10 mouse cellular contexts compared by ENCODE assay signal in genomic region chr11:77947860-77948259, GRCm38 (mm10). TPM values are rescaled to one million over a fixed set of nuclear protein-coding genes. Genes with fewer than 3 reads are reported as not detected.
DNase-seq lines count a peak whose midpoint lies in the region; ATAC-seq and TF ChIP-seq lines count a peak whose summit lies in the region.
"Had no signal": no experiment of that assay in that cellular context is flagged by ENCODE, and none has a peak within 500 bp of the region (broad histone marks: within the 10 kb centered on the region; RNA-seq: fewer than 3 reads in every experiment).

No protein-coding gene starts in this region.

- 4% methylated on average over 9 of the region's 9 CpGs for WGBS in embryonic facial prominence, embryonic 10.5 days
- 2% methylated on average over 9 of the region's 9 CpGs for WGBS in hindbrain, embryonic 10.5 days
- 3% methylated on average over 9 of the region's 9 CpGs for WGBS in midbrain, embryonic 12.5 days
- WGBS in intestine, embryonic 16.5 days = 9% methylated on average over 9 of the region's 9 CpGs

- TF ChIP-seq EP300 in ES-Bruce4 (IDR thresholded peaks at IDR 0.05; ENCODE audit: insufficient read depth, low read depth, low read length) = peak; percentile 87

- peak overlapping the region; percentile 27 for H3K4me2 ChIP-seq in midbrain, embryonic 12.5 days (replicated peaks)
- no peak overlapping the region for H3K4me2 ChIP-seq in intestine, embryonic 16.5 days (ENCODE audit: low read depth, low read length)

- ATAC-seq in midbrain, embryonic 12.5 days (ENCODE audit: low FRiP score, low read depth) = peak; percentile 85
- ATAC-seq in intestine, embryonic 16.5 days = no peak
- ATAC-seq: liver, postnatal 0 days had no signal

- peak; percentile 25 for DNase-seq in embryonic facial prominence, embryonic 10.5 days (ENCODE audit: low spot score)
- peak; percentile 42 for DNase-seq in hindbrain, embryonic 10.5 days (ENCODE audit: low spot score)
- no peak for DNase-seq in urinary bladder, postnatal 36 days (ENCODE audit: low spot score in 2 of 2)
- no peak for DNase-seq in T-cell, adult 2 months (ENCODE audit: low spot score)
- DNase-seq in right cerebral cortex, postnatal 14 days = no peak
- DNase-seq: liver, postnatal 0 days had no signal

- H3K36me3 ChIP-seq in ES-Bruce4 (ENCODE audit: control insufficient read depth, insufficient read depth, low read length, poor library complexity, severe bottlenecking) = no peaks in the 10 kb centered on the region
- H3K36me3 ChIP-seq in embryonic facial prominence, embryonic 10.5 days (replicated peaks) = no peaks in the 10 kb centered on the region
- H3K36me3 ChIP-seq in hindbrain, embryonic 10.5 days = no peaks in the 10 kb centered on the region
- H3K36me3 ChIP-seq in midbrain, embryonic 12.5 days = no peaks in the 10 kb centered on the region
- no peaks in the 10 kb centered on the region for H3K36me3 ChIP-seq in intestine, embryonic 16.5 days (ENCODE audit: control insufficient read depth, insufficient read depth, low read length)

- peak overlapping the region; percentile 16 for H3K4me3 ChIP-seq in ES-Bruce4 (ENCODE audit: low read depth, low read length)
- H3K4me3 ChIP-seq in embryonic facial prominence, embryonic 10.5 days = peak overlapping the region; percentile 21; the same call in 1 of the 2 replicates
- peak overlapping the region; percentile 32 for H3K4me3 ChIP-seq in hindbrain, embryonic 10.5 days
- H3K4me3 ChIP-seq in midbrain, embryonic 12.5 days = no peak overlapping the region
- H3K4me3 ChIP-seq in intestine, embryonic 16.5 days (ENCODE audit: low read length) = no peak overlapping the region

- no peaks in the 10 kb centered on the region for H3K9me3 ChIP-seq in ES-Bruce4 (replicated peaks; ENCODE audit: control insufficient read depth, insufficient read depth, low read length, poor library complexity, severe bottlenecking)
- no peaks in the 10 kb centered on the region for H3K9me3 ChIP-seq in embryonic facial prominence, embryonic 10.5 days
- no peaks in the 10 kb centered on the region for H3K9me3 ChIP-seq in hindbrain, embryonic 10.5 days
- H3K9me3 ChIP-seq in midbrain, embryonic 12.5 days = no peaks in the 10 kb centered on the region
- no peaks in the 10 kb centered on the region for H3K9me3 ChIP-seq in intestine, embryonic 16.5 days (ENCODE audit: control insufficient read depth, low read length)

- H3K27me3 ChIP-seq in ES-Bruce4 (ENCODE audit: control insufficient read depth, insufficient read depth, low read length, poor library complexity, severe bottlenecking) = no peaks in the 10 kb centered on the region; the same call in 1 of the 2 replicates
- H3K27me3 ChIP-seq in embryonic facial prominence, embryonic 10.5 days (replicated peaks; ENCODE audit: low read depth, poor library complexity, severe bottlenecking) = peaks cover 81% of the 10 kb centered on the region
- peaks cover 91% of the 10 kb centered on the region for H3K27me3 ChIP-seq in hindbrain, embryonic 10.5 days (ENCODE audit: insufficient read depth, poor library complexity, severe bottlenecking)
- peaks cover 73% of the 10 kb centered on the region for H3K27me3 ChIP-seq in midbrain, embryonic 12.5 days
- H3K27me3 ChIP-seq in intestine, embryonic 16.5 days (replicated peaks; ENCODE audit: control insufficient read depth, insufficient read depth, low read length) = peaks cover 2% of the 10 kb centered on the region; the same call in 1 of the 2 replicates

- no peak for TF ChIP-seq CTCF in ES-Bruce4 (IDR thresholded peaks at IDR 0.05; ENCODE audit: low read depth, low read length)

- no peak for TF ChIP-seq POLR2A in ES-Bruce4 (IDR thresholded peaks at IDR 0.05; ENCODE audit: insufficient read depth, low read length)

- H3K4me1 ChIP-seq in ES-Bruce4 (ENCODE audit: control insufficient read depth, insufficient read depth, low read length) = peaks cover 5% of the 10 kb centered on the region
- H3K4me1 ChIP-seq in embryonic facial prominence, embryonic 10.5 days = peaks cover 19% of the 10 kb centered on the region
- H3K4me1 ChIP-seq in hindbrain, embryonic 10.5 days (replicated peaks) = peaks cover 27% of the 10 kb centered on the region
- H3K4me1 ChIP-seq in midbrain, embryonic 12.5 days = peaks cover 27% of the 10 kb centered on the region
- H3K4me1 ChIP-seq in intestine, embryonic 16.5 days (ENCODE audit: control insufficient read depth, insufficient read depth, low read length) = no peaks in the 10 kb centered on the region

- H3K9ac ChIP-seq in ES-Bruce4 (ENCODE audit: low read depth, poor library complexity, severe bottlenecking) = no peak overlapping the region
- H3K9ac ChIP-seq in midbrain, embryonic 12.5 days (replicated peaks) = no peak overlapping the region; the same call in 1 of the 2 replicates
- no peak overlapping the region for H3K9ac ChIP-seq in intestine, embryonic 16.5 days (ENCODE audit: low read depth, low read length)
- H3K9ac ChIP-seq: liver, postnatal 0 days had no signal

- no peak overlapping the region for H3K27ac ChIP-seq in ES-Bruce4 (ENCODE audit: insufficient read depth, low read length)
- H3K27ac ChIP-seq in embryonic facial prominence, embryonic 10.5 days (replicated peaks) = 0 out of 2 replicates have a peak overlapping the region, but pooled peaks have one; percentile 22
- peak overlapping the region; percentile 66 for H3K27ac ChIP-seq in hindbrain, embryonic 10.5 days
- peak overlapping the region; percentile 35; the same call in 1 of the 2 replicates for H3K27ac ChIP-seq in midbrain, embryonic 12.5 days (replicated peaks)
- H3K27ac ChIP-seq in intestine, embryonic 16.5 days (ENCODE audit: low read length) = no peak overlapping the region

RNA-seq across cellular contexts. Expression of gene Sez6, which starts 17.3 kb away (rescaled TPM):
- 0.33 and 0.57 TPM in 2 replicates for polyA plus RNA-seq in ES-Bruce4 (2011; ENCODE audit: insufficient read depth, insufficient read length, low read depth, missing spikeins)
- polyA plus RNA-seq in embryonic facial prominence, embryonic 10.5 days (2016; fragmentation: Nextera tagmentation; extraction: Ambion mirVana) = 2.3 and 2.5 TPM in 2 replicates
- polyA plus RNA-seq in hindbrain, embryonic 10.5 days (2016; fragmentation: Nextera tagmentation; extraction: Ambion mirVana) = 8.8 and 19.3 TPM in 2 replicates
- polyA plus RNA-seq in midbrain, embryonic 12.5 days (2016; fragmentation: Nextera tagmentation; extraction: Ambion mirVana) = 39.5 and 40.3 TPM in 2 replicates
- polyA plus RNA-seq in intestine, embryonic 16.5 days (2015; fragmentation: Nextera tagmentation; extraction: Ambion mirVana) = 0.48 and 0.56 TPM in 2 replicates
- polyA plus RNA-seq: C2C12; liver, postnatal 0 days had no signal

RNA-seq across cellular contexts. Expression of gene Phf12, which starts 34.7 kb away (rescaled TPM):
- 50.8 and 58.2 TPM in 2 replicates for polyA plus RNA-seq in ES-Bruce4 (2011; ENCODE audit: insufficient read depth, insufficient read length, low read depth, missing spikeins)
- polyA plus RNA-seq in embryonic facial prominence, embryonic 10.5 days (2016; fragmentation: Nextera tagmentation; extraction: Ambion mirVana) = 20.5 and 21.6 TPM in 2 replicates
- polyA plus RNA-seq in hindbrain, embryonic 10.5 days (2016; fragmentation: Nextera tagmentation; extraction: Ambion mirVana) = 14.5 and 19.7 TPM in 2 replicates
- 30.8 and 31.0 TPM in 2 replicates for polyA plus RNA-seq in midbrain, embryonic 12.5 days (2016; fragmentation: Nextera tagmentation; extraction: Ambion mirVana)
- polyA plus RNA-seq in intestine, embryonic 16.5 days (2015; fragmentation: Nextera tagmentation; extraction: Ambion mirVana) = 9.4 and 9.5 TPM in 2 replicates

RNA-seq across cellular contexts. Expression of gene Pipox, which starts 54.0 kb away (rescaled TPM):
- polyA plus RNA-seq in ES-Bruce4 (2011; ENCODE audit: insufficient read depth, insufficient read length, low read depth, missing spikeins) = 14.3 and 17.0 TPM in 2 replicates
- polyA plus RNA-seq in embryonic facial prominence, embryonic 10.5 days (2016; fragmentation: Nextera tagmentation; extraction: Ambion mirVana) = 2.1 and 2.7 TPM in 2 replicates
- polyA plus RNA-seq in hindbrain, embryonic 10.5 days (2016; fragmentation: Nextera tagmentation; extraction: Ambion mirVana) = 7.3 and 13.1 TPM in 2 replicates
- 12.0 and 14.4 TPM in 2 replicates for polyA plus RNA-seq in midbrain, embryonic 12.5 days (2016; fragmentation: Nextera tagmentation; extraction: Ambion mirVana)
- 55.9 and 65.6 TPM in 2 replicates for polyA plus RNA-seq in intestine, embryonic 16.5 days (2015; fragmentation: Nextera tagmentation; extraction: Ambion mirVana)
- polyA plus RNA-seq: C2C12 had no signal

Comparison
In these comparisons a context has a peak if more than half of its experiments do, and no peak if none do; other contexts are left out.
1. H3K27ac ChIP-seq: peak in embryonic facial prominence, embryonic 10.5 days (single experiment), hindbrain, embryonic 10.5 days (single experiment) and midbrain, embryonic 12.5 days (single experiment); none in ES-Bruce4 (single experiment) and intestine, embryonic 16.5 days (single experiment).
2. H3K4me3 ChIP-seq: peak in ES-Bruce4 (single experiment), embryonic facial prominence, embryonic 10.5 days (single experiment) and hindbrain, embryonic 10.5 days (single experiment); none in midbrain, embryonic 12.5 days (single experiment) and intestine, embryonic 16.5 days (single experiment).
3. DNase-seq: peak in embryonic facial prominence, embryonic 10.5 days (single experiment) and hindbrain, embryonic 10.5 days (single experiment); none in urinary bladder, postnatal 36 days (0 of 2), T-cell, adult 2 months (single experiment) and right cerebral cortex, postnatal 14 days (single experiment).